Mouse (Mus musculus) layer of hippocampus, postnatal 36 days (tissue): ENCODE data around the gene 1110008P14Rik. TPM values are rescaled to one million over a fixed set of nuclear protein-coding genes. Genes with fewer than 3 reads are reported as not detected.

Source experiments
- DNase-seq, 2 experiments: peaks; one replicate each; pipeline ENCODE4 v3.0.0; 2022
- total RNA-seq, 2 experiments: library from RNA; stranded (reverse); gene quantifications; 2 replicates each; pipeline ENCODE4 v1.2.3; 2021

Gene 1110008P14Rik
- total RNA-seq, 2 experiments from 2014 or later = 160 to 170 TPM

DNA sequence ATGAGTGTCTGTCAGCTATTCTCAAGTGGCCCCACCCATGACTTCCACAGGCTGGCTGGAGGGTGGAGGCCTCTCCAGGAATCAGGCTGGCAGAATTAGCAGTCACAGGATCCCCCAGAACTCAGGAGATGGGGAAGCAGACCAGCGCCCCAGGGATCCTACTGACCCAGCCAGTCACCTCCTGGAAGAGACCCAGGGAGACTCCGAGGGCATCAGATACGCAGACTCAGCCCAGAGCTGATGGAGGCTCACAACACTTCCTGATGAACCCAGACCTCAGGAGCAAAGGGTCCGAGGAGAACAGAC lies 40.2 kb downstream of the 1110008P14Rik start:
- no peak for DNase-seq

DNA sequence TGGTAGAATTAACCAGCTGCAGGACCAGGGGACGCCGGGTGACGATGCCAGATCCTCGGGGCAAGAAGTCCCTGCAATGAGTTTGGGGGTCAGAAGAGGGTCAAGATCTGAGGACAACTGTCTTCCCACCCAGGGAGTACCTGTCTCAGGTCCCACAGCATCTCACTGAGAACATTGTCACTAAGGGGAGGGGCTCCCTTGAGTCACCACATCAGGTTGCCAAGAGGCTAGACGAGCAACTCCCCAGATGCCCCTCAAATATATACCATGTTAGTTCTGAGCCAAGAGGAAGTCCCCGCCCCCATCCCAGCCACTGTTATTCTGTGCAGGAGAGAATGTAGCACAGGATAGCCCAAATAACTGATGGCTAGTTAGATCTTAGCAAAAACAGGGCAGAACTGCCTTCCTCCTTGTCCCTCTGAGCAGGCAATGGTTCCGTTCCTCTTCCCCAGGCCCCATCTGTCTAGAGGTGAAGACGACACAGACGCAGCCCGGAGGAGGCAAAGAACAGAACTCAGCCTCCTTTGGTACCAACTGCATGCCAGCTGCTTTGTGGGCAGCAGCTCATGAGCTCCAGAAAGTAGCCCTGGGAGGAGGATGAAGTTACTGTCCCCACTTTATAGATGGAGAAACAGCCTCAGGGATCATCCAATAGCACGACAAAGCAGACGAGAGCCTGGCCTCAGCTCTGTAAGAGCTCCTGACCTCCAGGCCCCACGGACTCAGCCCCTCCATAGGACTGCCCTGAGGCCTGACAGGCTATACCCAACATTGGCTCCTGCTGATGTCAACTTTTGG lies 40.7 kb downstream of the 1110008P14Rik start:
- peak; percentile 57 to 61 for DNase-seq

DNA sequence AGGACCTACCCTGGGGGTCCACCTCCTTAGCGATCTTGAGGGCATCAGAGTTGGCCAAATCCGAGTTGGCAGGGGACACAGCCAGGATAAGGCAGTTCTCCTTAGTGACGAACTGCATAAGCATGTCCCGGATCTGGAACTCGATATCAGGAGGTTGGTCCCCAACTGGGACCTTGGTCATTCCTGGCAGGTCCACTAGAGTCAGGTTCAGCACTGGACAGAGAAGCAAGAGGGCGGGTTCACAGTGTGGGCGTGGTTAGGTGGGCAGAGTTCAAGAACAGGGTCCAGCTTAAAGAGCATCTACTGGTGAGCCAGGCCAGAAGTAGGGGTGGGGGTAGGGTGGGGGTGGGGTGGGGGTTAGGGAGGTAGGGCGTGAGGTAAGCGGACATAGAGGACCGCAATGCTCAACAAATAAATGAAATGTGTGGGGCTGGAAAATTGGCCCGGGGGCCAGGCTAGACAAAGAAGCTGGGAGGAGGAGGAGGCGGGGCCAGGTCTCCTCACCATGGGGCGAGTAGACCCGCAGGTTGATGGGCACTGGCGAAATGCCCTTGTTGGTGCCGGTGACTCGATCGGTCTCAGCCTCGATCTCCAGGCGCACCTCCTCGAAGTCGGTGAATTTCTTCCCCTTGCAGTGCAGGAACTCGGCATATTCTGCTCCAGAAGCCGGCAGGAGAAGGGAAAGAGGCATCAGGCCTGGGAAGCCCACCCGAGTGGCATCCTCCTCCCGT lies 41.7 kb downstream of the 1110008P14Rik start:
- no peak for DNase-seq

DNA sequence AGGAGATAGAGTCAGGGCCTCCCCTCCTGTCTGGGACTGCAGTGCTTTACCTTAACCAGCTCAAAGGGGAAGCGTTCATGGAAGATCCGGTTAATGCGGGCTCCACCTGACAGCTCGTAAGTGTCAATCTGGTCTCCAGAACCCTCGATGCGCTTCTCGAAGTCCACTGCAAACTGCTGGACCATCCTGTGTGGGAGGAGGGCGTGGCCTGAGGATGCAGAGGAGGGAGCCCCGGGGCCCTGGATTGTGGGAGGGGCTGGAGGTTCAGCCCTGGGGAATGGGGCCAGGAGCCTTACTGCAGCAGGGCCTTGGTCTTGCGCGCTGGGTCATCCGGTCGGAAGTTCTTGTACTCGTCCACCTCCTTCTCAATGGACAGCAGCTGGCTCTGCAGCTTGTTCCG lies 45.9 kb downstream of the 1110008P14Rik start:
- no peak for DNase-seq

DNA sequence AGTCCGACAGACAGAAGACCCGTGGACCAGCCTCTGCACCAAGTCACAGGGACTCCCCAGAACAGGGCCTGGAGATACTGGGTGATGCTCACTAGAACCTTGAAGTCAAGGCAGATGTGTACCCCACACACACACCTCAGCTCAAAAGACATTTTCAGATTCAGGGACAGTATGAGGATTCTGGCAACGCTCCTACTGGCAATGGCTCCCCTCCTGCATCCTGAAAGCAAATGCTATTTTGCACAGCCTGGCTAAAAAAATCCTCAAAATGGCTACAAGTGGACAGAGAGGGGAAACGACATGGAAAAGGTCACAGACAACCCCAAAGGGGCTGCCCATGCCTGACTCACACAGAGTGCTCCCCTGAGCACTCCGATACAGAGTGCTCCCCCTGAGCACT lies 49.6 kb downstream of the 1110008P14Rik start:
- no peak for DNase-seq

DNA sequence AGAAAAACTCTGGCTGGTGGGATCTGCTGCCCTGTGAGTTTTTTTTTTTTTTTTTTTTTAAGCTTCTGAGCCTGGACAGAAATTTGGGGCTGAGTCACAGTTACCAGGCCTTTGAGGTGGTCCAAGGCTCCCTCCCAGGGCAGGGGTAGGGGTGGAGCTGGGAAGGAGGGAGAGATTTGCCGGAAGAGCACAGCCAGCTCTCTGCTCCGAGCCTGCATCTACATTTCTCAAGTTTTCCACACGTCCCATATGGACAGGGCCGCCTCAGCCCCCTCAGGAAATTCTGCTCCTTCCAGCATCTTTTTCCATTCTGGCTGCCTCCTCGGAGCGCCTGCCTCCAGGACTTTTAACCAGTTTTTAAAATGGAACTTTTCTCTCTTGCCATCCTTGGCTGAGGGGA lies 52.2 kb downstream of the 1110008P14Rik start:
- DNase-seq = no peak

DNA sequence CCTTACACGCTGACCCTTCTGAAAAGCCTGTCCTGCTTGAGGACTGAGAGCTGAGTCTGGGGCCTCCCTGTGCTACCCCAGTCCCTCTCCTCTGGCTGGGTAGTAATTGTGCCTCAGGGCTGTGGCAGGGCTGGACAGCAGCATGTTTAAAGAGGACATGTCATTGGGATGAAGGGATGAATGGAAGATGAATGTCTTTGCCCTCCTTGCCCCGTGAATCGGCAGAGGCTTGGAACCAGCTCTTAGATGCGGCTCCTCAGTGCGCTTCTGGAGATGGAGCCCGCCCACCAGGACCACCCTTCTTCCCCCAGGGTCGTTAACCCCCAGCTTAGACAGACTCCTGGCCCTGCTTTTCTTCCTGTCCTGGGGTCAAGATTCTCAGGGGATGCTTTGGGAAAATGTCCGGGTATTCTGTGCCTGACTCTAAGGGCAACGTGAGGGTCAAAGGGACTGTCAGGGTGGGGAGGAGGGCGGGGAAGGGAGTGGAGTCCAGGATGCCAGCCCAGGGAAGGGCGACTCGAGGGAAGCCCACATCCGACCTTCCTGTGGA lies 52.8 kb downstream of the 1110008P14Rik start:
- DNase-seq = no peak

DNA sequence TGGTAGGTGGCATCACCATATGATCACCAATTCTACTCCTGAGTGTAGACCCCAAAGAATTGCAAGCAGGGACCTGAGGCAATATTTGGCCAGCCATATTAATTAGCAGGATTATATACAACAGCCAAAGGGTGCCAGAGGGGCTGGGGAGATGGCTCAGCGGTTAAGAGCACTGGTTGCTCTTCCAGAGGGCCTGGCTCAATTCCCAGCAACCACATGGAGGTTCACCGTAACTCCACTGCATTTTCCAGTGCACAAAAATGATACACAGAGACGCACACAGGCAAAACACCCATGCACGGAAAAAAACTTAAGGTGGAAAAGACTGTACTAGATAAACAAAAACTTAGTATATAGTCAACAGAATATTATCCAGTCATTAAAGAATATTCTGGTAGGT lies 54.5 kb downstream of the 1110008P14Rik start:
- DNase-seq = no peak

Other genes with a start within 250 kb of the 1110008P14Rik start
- 100 to 1,000 TPM; 271 to 276 TPM for gene Prrc2b, start 230.9 kb downstream of the 1110008P14Rik start, total RNA-seq
- 10 to 100 TPM; 25.6 to 26.4 TPM for gene Pomt1, start 145.3 kb downstream of the 1110008P14Rik start, total RNA-seq
- gene Uck1, start 121.8 kb downstream of the 1110008P14Rik start, total RNA-seq = 10 to 100 TPM; 53.1 to 58.3 TPM
- 10 to 100 TPM; 79.9 to 81.2 TPM for gene Golga2, start 94.6 kb downstream of the 1110008P14Rik start, total RNA-seq
- 100 to 1,000 TPM; 208 to 224 TPM for gene Swi5, start 93.9 kb downstream of the 1110008P14Rik start, total RNA-seq
- gene Ciz1, start 29.6 kb downstream of the 1110008P14Rik start, total RNA-seq = 10 to 100 TPM; 69.8 to 94.5 TPM
- 1,000 to 10,000 TPM; 1,246 to 1,312 TPM for gene Dnm1, start 28.6 kb downstream of the 1110008P14Rik start, total RNA-seq
- 10 to 100 TPM in 1 of 2 experiments, under 1 TPM in 1; 0.65 to 13.4 TPM for gene Lcn2, start 6.3 kb upstream of the 1110008P14Rik start, total RNA-seq
- gene Ptges2, start 14.0 kb upstream of the 1110008P14Rik start, total RNA-seq = 10 to 100 TPM; 37.1 to 37.7 TPM
- gene Naif1, start 68.5 kb upstream of the 1110008P14Rik start, total RNA-seq = 1 to 10 TPM; 4.2 to 4.4 TPM
- gene Slc25a25, start 69.5 kb upstream of the 1110008P14Rik start, total RNA-seq = 10 to 100 TPM; 58.1 to 60.0 TPM
- gene Fam102a, start 153.4 kb upstream of the 1110008P14Rik start, total RNA-seq = 10 to 100 TPM; 69.4 to 69.8 TPM
- 10 to 100 TPM; 69.1 to 81.8 TPM for gene Dpm2, start 188.9 kb upstream of the 1110008P14Rik start, total RNA-seq
- 1 to 10 TPM; 2.9 to 3.8 TPM for gene Pip5kl1, start 192.9 kb upstream of the 1110008P14Rik start, total RNA-seq
- gene 9430097D07Rik, start 193.7 kb upstream of the 1110008P14Rik start, total RNA-seq = 1 to 10 TPM in 1 of 2 experiments, under 1 TPM in 1; 0.37 to 1.0 TPM
- 10 to 100 TPM; 35.6 to 41.2 TPM for gene St6galnac4, start 205.2 kb upstream of the 1110008P14Rik start, total RNA-seq
- gene St6galnac6, start 217.8 kb upstream of the 1110008P14Rik start, total RNA-seq = 100 to 1,000 TPM; 114 to 117 TPM
- 100 to 1,000 TPM; 114 to 119 TPM for gene Ak1, start 239.8 kb upstream of the 1110008P14Rik start, total RNA-seq